Mouse (Mus musculus): ENCODE measurements at regions not wholly inside any gene's neighbourhood (a gene's known extent, or its start where the extent isn't known, plus 50 kb on each side); places are given as distances from the start of the nearest gene placed in this dataset.

GRCm38 (mm10) chr1:159989561-159989960, 54.6 kb upstream of the 4930523C07Rik start:
- DNase-seq (ENCODE audit: low spot score in 2 of 2), result no peak
- intact Hi-C loops (cut with DNase I), result no loop called here

GRCm38 (mm10) chr1:159991734-159992565, 52.2 kb upstream of the 4930523C07Rik start:
- intact Hi-C loops (cut with DNase I), result no loop called here
- DNase-seq (ENCODE audit: low spot score in 2 of 2), result peak in 1 of 2 experiments; percentile 46
